Mouse (Mus musculus) c-Kit-positive CD71-positive TER-119-negative erythroid progenitor cells, embryonic 14.5 days (primary cell): ENCODE measurements around the gene Elovl1.

Experiments used
- DNase-seq: peaks from one replicate; pipeline ENCODE4 v3.0.0-alpha.2; 2013; ENCODE audit warnings: low read depth

Elovl1 gene

DNA sequence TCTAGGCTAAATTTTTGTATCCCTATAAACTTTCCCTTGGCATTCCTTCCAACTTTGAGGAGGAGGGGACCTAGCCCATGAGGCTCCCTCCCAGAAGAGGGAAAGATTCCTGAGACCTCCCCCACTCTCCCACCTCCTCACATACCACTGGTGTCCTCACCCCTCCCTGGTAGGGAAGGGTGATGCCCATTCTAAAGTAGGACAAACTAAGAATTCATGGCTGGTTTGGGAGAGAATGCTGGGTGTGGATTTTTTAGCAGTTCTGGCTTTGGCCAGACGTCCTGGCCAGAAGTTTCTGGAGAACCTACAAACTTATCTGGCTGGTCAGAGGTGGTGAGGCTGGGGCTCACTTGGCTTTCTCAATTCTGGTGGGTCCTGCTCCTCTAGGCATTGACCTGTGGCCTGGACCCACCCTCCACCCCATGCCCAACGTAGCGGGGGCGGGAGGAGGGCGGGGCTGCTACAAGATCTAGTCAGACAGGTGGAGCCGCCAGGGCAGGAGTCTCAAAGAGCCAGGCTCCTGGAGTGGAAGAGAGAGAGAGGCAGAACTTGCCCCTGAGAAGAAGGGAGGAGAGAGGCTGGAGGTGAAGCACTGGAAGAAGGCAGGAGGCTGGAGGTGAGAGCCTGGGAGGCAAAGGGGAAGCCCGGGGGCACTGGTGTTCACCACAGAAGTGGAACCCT is 1.5 kb downstream of the Elovl1 start:
- DNase-seq = no peak

DNA sequence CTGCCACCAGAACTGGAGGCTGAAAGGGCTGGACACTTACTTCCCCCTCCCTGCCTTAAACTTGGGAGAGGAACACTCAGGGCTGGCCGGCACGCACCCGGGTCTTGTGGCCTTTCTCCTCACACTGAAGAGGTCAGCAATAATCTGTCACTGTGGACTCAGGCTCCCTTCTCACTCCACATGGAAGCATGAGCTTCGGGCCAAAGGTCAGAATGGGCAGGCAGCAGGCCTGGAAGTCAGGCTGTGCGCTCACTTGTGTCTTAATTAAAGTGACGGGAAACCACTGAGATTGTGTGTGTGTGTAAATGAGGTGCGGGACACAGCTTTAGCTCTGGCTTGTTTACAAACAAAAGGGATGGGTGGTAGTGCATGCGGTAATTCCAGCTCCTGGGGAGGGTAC is 4.4 kb downstream of the Elovl1 start:
- no peak for DNase-seq

DNA sequence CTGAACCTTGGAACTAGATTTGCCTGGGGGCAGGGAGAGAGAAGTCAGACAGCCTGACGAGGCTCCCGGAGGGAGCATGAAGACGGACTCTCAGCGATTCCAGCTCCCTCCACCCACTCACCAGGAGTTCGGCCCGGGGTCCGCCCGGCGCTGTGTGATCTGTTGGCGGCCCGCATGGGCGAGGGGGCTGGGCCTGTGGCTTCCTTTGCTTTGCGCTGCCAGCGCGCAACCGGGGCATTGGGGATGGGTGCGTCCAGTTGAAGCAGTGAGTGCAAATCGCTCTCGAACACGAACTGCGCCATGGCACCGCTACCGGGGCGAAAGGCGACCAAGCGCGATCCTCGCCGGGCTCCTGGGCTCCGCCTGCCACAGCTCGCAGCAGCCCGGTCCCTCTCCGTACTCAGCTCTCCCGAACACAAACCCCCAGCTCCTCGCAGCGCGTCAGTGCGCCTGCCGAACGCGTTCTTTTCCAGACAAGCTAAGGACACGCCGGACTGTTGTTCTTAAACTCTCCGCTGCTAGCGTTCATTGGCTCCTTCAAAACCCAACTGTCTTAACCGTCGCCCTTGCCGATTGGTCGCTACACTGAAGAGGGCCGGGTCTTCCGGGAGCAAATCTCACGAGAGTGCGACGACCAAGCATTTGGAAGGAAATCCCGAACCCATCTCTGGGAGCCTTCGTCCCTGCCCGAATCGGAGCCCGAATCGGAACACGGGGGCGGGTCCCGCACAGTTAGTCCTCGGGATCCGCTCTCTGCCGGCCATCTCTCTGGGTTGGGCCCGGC is 9.1 kb downstream of the Elovl1 start, which contains the start of gene Cdc20:
TSS of gene Cdc20 (minus strand) at position 533 of the 784 bp plus-strand sequence.
- DNase-seq = peak; percentile 94

DNA sequence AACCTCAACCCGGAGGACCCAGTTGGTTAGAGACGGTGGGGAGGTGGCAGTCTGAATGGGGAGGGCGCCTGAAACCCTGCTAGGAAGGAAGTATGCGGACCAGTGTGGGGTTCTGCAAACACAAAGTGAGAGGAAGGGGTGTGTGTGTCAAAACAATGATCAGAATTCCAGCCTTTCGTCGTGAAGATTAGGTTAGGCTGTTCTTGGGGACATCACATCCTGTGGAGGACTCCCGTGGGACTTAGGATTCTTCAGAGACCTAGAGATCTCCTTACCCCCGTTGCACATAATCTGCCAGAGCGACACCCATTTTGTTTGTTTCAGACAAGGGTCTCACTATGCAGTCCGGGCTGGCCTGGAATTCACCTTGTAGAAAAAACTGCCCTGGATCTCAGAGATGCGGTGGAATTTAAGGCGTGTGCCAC is 9.9 kb downstream of the Elovl1 start:
- DNase-seq = no peak

DNA sequence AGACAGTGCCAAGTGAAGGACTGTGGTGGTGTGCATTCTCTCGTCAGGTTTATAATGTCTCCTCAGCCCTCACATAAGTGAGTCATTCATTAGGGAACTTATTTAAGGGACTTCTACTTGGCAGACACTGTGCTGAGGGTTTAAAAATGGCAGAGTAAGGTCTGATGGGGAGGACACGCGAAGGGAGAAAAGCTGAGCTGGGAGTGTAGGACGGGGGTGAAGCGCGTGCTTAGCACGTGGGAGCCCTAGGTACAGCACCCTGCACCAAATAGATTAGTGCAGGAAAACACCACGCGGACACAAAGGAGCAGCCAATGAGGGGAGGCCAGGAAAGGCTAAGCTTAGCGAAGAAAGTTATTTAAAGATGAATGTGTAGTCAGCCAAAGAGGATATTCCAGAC is 17.2 kb downstream of the Elovl1 start:
- no peak for DNase-seq

DNA sequence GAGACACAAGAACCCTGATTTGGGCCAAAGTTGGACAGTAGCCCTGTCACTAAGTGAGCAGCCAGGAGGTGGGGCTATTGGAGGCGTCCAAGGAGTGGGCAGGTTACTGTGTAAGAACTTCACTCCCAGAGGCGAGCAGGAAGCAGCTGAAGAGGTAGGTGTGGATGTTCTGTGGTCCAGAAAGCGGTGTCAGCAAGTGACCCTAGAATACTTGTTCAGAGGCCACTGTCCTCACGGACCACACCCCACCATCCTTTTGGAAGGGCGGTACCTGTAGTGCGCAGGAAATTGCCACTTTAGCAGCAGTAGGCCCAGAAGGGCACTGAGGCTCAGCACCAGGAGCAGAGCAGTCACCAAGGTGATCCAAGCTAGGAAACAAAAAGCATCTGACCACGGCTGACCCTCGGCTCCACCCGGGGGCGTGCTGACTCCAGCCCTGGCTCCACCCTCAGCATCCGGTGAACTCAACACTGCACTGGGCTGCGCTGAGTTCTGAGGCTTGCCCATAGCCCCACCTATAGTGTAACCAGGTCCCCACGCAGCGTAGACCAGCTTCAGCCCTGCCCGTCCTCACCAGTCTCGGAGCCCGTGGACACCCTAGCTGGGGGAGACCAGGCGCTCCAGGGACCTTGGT is 18.0 kb downstream of the Elovl1 start:
- DNase-seq = no peak

DNA sequence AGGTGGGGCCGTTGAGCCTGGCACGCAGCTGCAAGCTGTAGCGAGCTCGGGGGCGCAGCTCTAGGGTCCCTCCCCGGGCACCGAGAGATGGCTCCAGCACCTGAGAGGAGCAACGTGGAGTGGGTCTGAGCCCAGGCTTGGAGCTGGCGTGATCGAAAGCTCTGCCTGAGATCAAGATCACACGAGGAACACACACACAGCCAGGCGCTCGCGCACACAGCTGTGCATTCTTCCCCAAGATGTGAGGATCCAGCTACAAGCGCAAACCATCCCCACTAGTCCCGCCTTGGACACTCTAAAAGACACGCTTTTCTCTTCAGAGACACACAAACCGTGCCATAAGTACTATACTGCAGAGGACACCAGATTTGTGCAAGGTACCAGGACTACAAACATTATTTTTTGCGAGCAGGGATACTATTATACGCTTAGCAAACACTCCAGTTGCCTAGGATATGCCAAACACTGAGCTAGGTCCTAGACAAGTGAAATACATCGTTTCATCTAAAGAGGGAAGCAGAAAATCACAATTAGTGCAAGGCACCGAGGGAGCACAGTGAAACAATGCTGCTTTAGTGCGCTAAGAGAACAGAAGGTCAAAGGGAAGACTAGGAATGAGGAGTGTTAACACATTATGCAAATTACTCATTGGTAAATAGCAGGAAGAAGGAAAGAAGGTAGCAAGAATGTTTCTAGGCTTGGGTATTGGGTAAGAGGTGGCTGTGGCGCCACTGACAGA is 18.7 kb downstream of the Elovl1 start:
- no peak for DNase-seq

DNA sequence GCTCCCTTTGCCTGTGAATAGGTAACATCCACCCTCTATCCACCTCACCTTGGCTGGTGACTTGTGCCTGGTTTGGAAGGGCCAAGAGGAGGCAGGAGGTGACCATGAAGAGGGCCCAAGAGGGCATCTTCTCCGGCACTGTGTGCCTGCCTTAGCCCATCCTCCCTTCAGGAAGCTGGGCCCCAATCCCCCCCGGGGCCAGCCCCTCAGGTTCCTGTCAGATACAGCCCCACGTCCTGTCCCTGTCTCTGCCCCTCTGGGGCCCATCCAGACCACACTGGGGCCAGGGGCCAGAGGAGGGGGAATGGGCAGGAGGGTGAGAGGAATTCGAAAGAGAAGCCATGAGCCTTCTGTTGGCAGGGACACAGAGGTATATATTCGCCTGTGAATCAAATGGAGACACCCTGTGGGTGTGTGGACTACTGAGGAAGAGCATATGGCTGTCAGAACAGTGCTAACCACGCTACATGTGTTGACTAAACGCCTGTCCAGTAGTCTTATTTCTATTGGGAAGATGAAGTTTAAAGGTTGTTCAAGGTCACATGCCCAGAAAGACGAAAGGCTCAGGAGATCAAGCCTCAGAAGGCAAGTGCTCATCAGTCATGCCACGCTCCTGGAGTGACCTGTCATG is 29.6 kb downstream of the Elovl1 start, which contains the start of gene Mpl:
TSS of gene Mpl (minus strand) at position 169 of the 631 bp plus-strand sequence.
- no peak for DNase-seq

DNA sequence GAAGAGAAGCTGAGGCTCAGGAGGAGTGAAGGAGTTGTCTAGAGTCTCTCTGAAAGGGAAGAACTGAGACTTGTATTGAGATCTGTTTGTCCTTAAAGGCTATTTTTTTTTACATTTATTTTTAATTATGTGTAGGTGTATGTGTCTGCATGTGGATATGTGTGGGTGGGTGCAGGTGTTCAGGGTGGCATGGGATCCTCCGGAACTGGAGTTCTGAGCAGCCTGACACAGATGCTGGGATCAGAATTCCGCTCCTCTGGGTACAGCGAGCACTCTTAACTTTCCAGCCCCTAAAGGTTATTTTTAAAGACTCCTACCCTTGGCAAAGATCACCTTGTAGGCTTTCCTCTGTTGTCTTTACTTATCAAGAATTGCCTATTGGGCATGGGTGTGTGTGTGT is 37.1 kb downstream of the Elovl1 start:
- no peak for DNase-seq

DNA sequence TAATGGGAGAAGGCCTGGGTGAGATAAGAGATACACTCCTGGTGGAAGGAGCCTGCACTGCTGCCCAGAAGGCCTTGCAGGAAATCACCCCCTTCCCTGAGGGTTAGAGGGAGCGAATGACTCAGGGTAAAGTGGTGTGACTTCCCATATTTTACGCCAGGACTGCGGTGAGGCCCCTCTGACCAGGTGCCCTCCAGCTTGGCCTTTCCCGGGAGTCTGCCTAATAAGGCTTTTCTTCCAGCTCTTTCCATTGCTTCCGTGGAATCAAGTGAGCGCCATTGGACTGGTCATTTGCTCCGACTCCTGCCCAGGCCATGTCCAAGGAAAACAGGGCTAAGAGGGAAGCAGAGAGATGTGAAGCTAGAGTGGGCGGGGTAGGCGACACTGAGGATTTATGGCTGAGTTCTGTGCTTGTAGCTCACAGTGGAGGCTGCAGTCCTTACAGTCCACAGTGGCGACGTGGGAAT is 37.8 kb downstream of the Elovl1 start:
- DNase-seq = no peak

DNA sequence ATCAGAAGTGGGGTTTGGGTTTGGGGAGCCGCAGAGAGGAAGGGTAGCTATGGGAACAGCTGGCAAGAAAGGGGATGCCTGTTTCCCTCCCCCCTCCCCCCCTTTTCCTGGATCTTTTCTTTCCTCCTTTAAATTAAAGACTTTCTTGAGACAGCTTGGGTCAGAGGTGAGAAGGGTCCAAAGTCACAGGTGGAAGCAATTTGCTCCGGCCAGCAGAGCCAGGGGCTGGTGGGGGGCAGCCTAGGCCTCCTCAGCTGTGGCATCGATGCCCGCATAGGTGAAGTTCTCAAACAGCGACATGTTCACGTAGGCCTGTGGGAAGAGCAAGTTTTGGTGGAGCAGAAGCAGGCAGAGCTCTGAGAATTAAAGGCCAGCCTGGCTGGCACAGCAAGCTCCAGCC is 43.4 kb downstream of the Elovl1 start:
- DNase-seq = no peak

DNA sequence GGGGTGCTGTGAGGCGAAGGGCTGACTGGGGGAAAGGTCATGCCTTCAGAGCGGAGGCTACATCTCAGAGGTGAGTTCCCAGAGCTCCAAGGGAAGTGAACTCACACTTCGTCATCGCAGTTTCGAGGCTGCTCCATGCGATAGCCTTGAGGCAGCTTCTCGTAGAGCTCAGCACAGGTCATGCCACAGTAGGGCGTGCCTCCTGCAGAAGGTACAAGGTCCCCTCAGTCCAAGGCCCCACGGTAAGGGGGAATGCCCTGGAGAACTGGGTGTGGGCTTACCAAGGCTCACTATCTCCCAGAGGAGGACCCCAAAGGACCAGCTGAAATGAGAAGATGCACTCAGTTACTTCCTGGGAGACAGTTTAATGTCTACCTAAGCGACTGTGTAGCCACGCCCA is 44.8 kb downstream of the Elovl1 start:
- DNase-seq = no peak

DNA sequence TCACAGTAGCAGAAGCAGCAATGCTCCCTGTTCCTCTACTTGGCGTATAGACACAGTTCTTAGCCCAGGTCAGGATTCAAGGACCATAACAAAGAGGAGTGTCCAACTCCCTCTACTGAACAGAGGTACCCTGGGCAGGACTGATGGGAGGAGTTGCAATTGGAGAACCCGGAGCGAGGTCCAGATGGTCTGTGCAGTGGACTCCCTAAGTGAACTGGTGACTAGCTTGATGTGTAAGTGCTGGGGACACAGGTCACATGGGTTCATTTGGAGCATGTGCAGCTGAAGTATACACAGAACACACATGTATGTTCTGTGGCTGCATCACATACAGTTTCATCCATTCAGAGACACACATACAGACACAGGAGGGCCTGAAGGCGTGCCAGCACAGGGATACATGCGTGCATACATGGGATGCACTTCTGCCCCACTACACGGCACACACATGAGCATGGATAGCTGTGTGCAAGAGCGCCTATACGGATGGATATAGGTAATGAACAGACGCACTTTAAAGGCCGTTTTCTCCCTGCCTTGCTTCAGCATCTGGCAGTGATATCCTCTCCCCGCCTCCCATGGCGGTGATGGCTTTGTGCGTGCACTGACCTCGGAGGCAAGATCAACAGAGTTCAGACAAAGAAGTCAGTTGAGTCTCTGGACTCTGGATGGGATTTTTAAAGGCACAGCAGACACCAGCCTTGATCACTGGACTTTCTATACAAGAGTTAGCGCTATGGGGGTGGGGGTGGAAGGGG is 49.1 kb downstream of the Elovl1 start:
- DNase-seq = no peak
